Comparison of ENCODE assay signal across 20 mouse cellular contexts in genomic region chr4:152633896-152634295, GRCm38 (mm10).
DNase-seq lines count a peak whose midpoint lies in the region; ATAC-seq and TF ChIP-seq lines count a peak whose summit lies in the region.
"Had no signal": no experiment of that assay in that cellular context is flagged by ENCODE, and none has a peak within 500 bp of the region (broad histone marks: within the 10 kb centered on the region; RNA-seq: fewer than 3 reads in every experiment).

No protein-coding gene starts in this region.

- peak overlapping the region; percentile 65 for H3K27ac ChIP-seq in forebrain, embryonic 13.5 days
- H3K27ac ChIP-seq in forebrain, embryonic 11.5 days (ENCODE audit: low read depth, low read length) = no peak overlapping the region
- H3K27ac ChIP-seq in kidney, embryonic 14.5 days (ENCODE audit: low read depth, low read length) = no peak overlapping the region; the same call in 1 of the 2 replicates
- H3K27ac ChIP-seq: embryonic facial prominence, embryonic 13.5 days; heart, embryonic 10.5 days; intestine, embryonic 15.5 days; left cerebral cortex, adult 2 months; midbrain, embryonic 12.5 days had no signal

- H3K36me3 ChIP-seq in forebrain, embryonic 13.5 days (ENCODE audit: poor library complexity, severe bottlenecking) = no peaks in the 10 kb centered on the region
- H3K36me3 ChIP-seq in forebrain, embryonic 11.5 days (ENCODE audit: control insufficient read depth, insufficient read depth, low read length) = no peaks in the 10 kb centered on the region
- no peaks in the 10 kb centered on the region for H3K36me3 ChIP-seq in kidney, embryonic 14.5 days (ENCODE audit: control insufficient read depth, insufficient read depth, low read length)
- H3K36me3 ChIP-seq: embryonic facial prominence, embryonic 13.5 days; heart, embryonic 10.5 days; intestine, embryonic 15.5 days; midbrain, embryonic 12.5 days had no signal

- H3K9ac ChIP-seq in forebrain, embryonic 13.5 days = no peak overlapping the region
- H3K9ac ChIP-seq in forebrain, embryonic 11.5 days (ENCODE audit: low read length) = no peak overlapping the region
- H3K9ac ChIP-seq in kidney, embryonic 14.5 days (ENCODE audit: low read depth, low read length) = no peak overlapping the region
- H3K9ac ChIP-seq: embryonic facial prominence, embryonic 13.5 days; intestine, embryonic 15.5 days; liver, postnatal 0 days; midbrain, embryonic 12.5 days had no signal

- no peak for TF ChIP-seq CTCF in brain, embryonic 14.5 days (IDR thresholded peaks at IDR 0.05; ENCODE audit: borderline replicate concordance, extremely low read depth, insufficient read depth, insufficient read length)

- WGBS in forebrain, embryonic 13.5 days = 54% methylated on average over 6 of the region's 6 CpGs
- 74% methylated on average over 6 of the region's 6 CpGs for WGBS in forebrain, embryonic 11.5 days
- 25% methylated on average over 6 of the region's 6 CpGs for WGBS in kidney, embryonic 14.5 days

- 0 out of 2 replicates have a peak, but pooled peaks cover 3% of the 10 kb centered on the region for H3K27me3 ChIP-seq in forebrain, embryonic 13.5 days
- H3K27me3 ChIP-seq in forebrain, embryonic 11.5 days (ENCODE audit: control insufficient read depth, insufficient read depth, low read length) = no peaks in the 10 kb centered on the region
- no peaks in the 10 kb centered on the region for H3K27me3 ChIP-seq in kidney, embryonic 14.5 days (ENCODE audit: control insufficient read depth, insufficient read depth, low read length)
- H3K27me3 ChIP-seq: embryonic facial prominence, embryonic 13.5 days; intestine, embryonic 15.5 days had no signal

- no peak for TF ChIP-seq POLR2A in brain, embryonic 14.5 days (IDR thresholded peaks at IDR 0.05; ENCODE audit: borderline replicate concordance, extremely low read depth, insufficient read depth, insufficient read length, poor library complexity, severe bottlenecking)

- DNase-seq in forebrain, embryonic 11.5 days (ENCODE audit: low spot score) = no peak
- no peak for DNase-seq in kidney, postnatal 25 days
- peak; percentile 45 for DNase-seq in left cerebral cortex, postnatal 4 days
- DNase-seq in left cerebral cortex, postnatal 36 days (ENCODE audit: low spot score in 2 of 2) = no peak
- DNase-seq in brain, embryonic 14.5 days (ENCODE audit: low read depth) = peak; percentile 65
- DNase-seq in frontal cortex, postnatal 14 days (ENCODE audit: low spot score in 2 of 2) = no peak
- DNase-seq: adrenal gland, postnatal 25 days; cerebellum, adult 9-11 months; gastrocnemius, postnatal 10 days; liver, postnatal 0 days; lung, postnatal 10 days had no signal

- intact Hi-C loops in left cerebral cortex, postnatal 4 days (cut with DNase I) = no loop called here
- intact Hi-C loops in left cerebral cortex, postnatal 36 days (cut with DNase I) = no loop called here

- no peak overlapping the region for H3K4me3 ChIP-seq in forebrain, embryonic 13.5 days
- H3K4me3 ChIP-seq in forebrain, embryonic 11.5 days (ENCODE audit: low read depth, low read length) = no peak overlapping the region
- no peak overlapping the region for H3K4me3 ChIP-seq in kidney, embryonic 14.5 days (ENCODE audit: low read length)
- H3K4me3 ChIP-seq: embryonic facial prominence, embryonic 13.5 days; erythroblast, embryonic 14.5 days; heart, embryonic 10.5 days; intestine, embryonic 15.5 days; left cerebral cortex, adult 2 months; midbrain, embryonic 12.5 days had no signal

- H3K4me2 ChIP-seq in forebrain, embryonic 13.5 days = no peak overlapping the region
- no peak overlapping the region for H3K4me2 ChIP-seq in forebrain, embryonic 11.5 days (ENCODE audit: low read depth, low read length, severe bottlenecking)
- H3K4me2 ChIP-seq in kidney, embryonic 14.5 days (replicated peaks; ENCODE audit: low read depth, low read length) = no peak overlapping the region
- H3K4me2 ChIP-seq: embryonic facial prominence, embryonic 13.5 days; intestine, embryonic 15.5 days; liver, embryonic 11.5 days; midbrain, embryonic 12.5 days had no signal

- no peaks in the 10 kb centered on the region for H3K9me3 ChIP-seq in forebrain, embryonic 13.5 days (replicated peaks)
- H3K9me3 ChIP-seq in forebrain, embryonic 11.5 days (ENCODE audit: control insufficient read depth, low read length) = no peaks in the 10 kb centered on the region
- no peaks in the 10 kb centered on the region for H3K9me3 ChIP-seq in kidney, embryonic 14.5 days (ENCODE audit: control insufficient read depth, low read length)
- H3K9me3 ChIP-seq: embryonic facial prominence, embryonic 13.5 days; heart, embryonic 10.5 days; intestine, embryonic 15.5 days; midbrain, embryonic 12.5 days had no signal

- H3K4me1 ChIP-seq in forebrain, embryonic 13.5 days = peaks cover 36% of the 10 kb centered on the region
- peaks cover 2% of the 10 kb centered on the region; the same call in 1 of the 2 replicates for H3K4me1 ChIP-seq in forebrain, embryonic 11.5 days (replicated peaks; ENCODE audit: control insufficient read depth, insufficient read depth, low read length)
- H3K4me1 ChIP-seq in kidney, embryonic 14.5 days (ENCODE audit: control insufficient read depth, insufficient read depth, low read length) = 0 out of 2 replicates have a peak, but pooled peaks cover 11% of the 10 kb centered on the region

- 0 out of 2 replicates have a peak, but pooled peaks have one; percentile 10 for ATAC-seq in forebrain, embryonic 13.5 days
- ATAC-seq in forebrain, embryonic 11.5 days (replicated peaks; ENCODE audit: low FRiP score) = no peak
- 0 out of 2 replicates have a peak, but pooled peaks have one; percentile 61 for ATAC-seq in kidney, embryonic 14.5 days (ENCODE audit: low FRiP score, low TSS enrichment)
- ATAC-seq: intestine, embryonic 15.5 days; liver, postnatal 0 days had no signal

Comparison
In these comparisons a context has a peak if more than half of its experiments do, and no peak if none do; other contexts are left out.
1. DNase-seq: peak in left cerebral cortex, postnatal 4 days (single experiment) and brain, embryonic 14.5 days (single experiment); none in forebrain, embryonic 11.5 days (single experiment), kidney, postnatal 25 days (0 of 2), left cerebral cortex, postnatal 36 days (0 of 2) and frontal cortex, postnatal 14 days (0 of 2).